10 mouse cellular contexts compared by ENCODE assay signal in genomic region chr7:103806856-103807255, GRCm38 (mm10). TPM values are rescaled to one million over a fixed set of nuclear protein-coding genes. Genes with fewer than 3 reads are reported as not detected.
A peak's percentile ranks its signal among the peaks of the same experiment; 100 is the strongest.
DNase-seq lines count a peak whose midpoint lies in the region; ATAC-seq and TF ChIP-seq lines count a peak whose summit lies in the region.
"Had no signal": no experiment of that assay in that cellular context is flagged by ENCODE, and none has a peak within 500 bp of the region (broad histone marks: within the 10 kb centered on the region; RNA-seq: fewer than 3 reads in every experiment).

No protein-coding gene starts in this region.

- TF ChIP-seq CTCF in brain, embryonic 14.5 days (IDR thresholded peaks at IDR 0.05; ENCODE audit: borderline replicate concordance, extremely low read depth, insufficient read depth, insufficient read length): peak; percentile 58; the same call in 1 of the 2 replicates

- H3K9me3 ChIP-seq in heart, embryonic 12.5 days (replicated peaks): no peaks in the 10 kb centered on the region
- H3K9me3 ChIP-seq in limb, embryonic 14.5 days (ENCODE audit: control insufficient read depth, low read length): no peaks in the 10 kb centered on the region
- H3K9me3 ChIP-seq: embryonic facial prominence, embryonic 13.5 days; limb, embryonic 15.5 days had no signal

- no peak overlapping the region for H3K9ac ChIP-seq in heart, embryonic 12.5 days
- no peak overlapping the region for H3K9ac ChIP-seq in limb, embryonic 14.5 days (ENCODE audit: low read depth, low read length, severe bottlenecking)
- H3K9ac ChIP-seq: embryonic facial prominence, embryonic 13.5 days; limb, embryonic 15.5 days had no signal

- no peak overlapping the region for H3K27ac ChIP-seq in heart, embryonic 12.5 days (ENCODE audit: poor library complexity, severe bottlenecking)
- no peak overlapping the region for H3K27ac ChIP-seq in limb, embryonic 14.5 days (replicated peaks; ENCODE audit: low read depth, low read length)
- H3K27ac ChIP-seq: embryonic facial prominence, embryonic 13.5 days; limb, embryonic 15.5 days had no signal

- no peak overlapping the region for H3K4me2 ChIP-seq in heart, embryonic 12.5 days
- H3K4me2 ChIP-seq in limb, embryonic 14.5 days (replicated peaks; ENCODE audit: low read depth, low read length, severe bottlenecking): no peak overlapping the region
- H3K4me2 ChIP-seq: embryonic facial prominence, embryonic 13.5 days; limb, embryonic 15.5 days had no signal

- H3K27me3 ChIP-seq in heart, embryonic 12.5 days (replicated peaks): no peaks in the 10 kb centered on the region
- no peaks in the 10 kb centered on the region for H3K27me3 ChIP-seq in limb, embryonic 14.5 days (ENCODE audit: control insufficient read depth, insufficient read depth, low read length)
- H3K27me3 ChIP-seq: embryonic facial prominence, embryonic 13.5 days; limb, embryonic 15.5 days had no signal

- DNase-seq in heart, postnatal 4 days: peak; percentile 15
- DNase-seq in spleen, postnatal 4 days (ENCODE audit: low spot score in 2 of 2): peak; percentile 46 to 57
- DNase-seq in spleen, adult 12 weeks (ENCODE audit: low spot score): no peak
- DNase-seq in brain, embryonic 14.5 days (ENCODE audit: low read depth): peak; percentile 61
- peak; percentile 33 for DNase-seq in limb, embryonic 14.5 days (ENCODE audit: low spot score)
- DNase-seq in thymus, postnatal 4 days: peak; percentile 9
- no peak for DNase-seq in heart, adult 11 months

- no peaks in the 10 kb centered on the region for H3K36me3 ChIP-seq in heart, embryonic 12.5 days
- H3K36me3 ChIP-seq in limb, embryonic 14.5 days (ENCODE audit: control insufficient read depth, insufficient read depth, low read length): no peaks in the 10 kb centered on the region
- H3K36me3 ChIP-seq: embryonic facial prominence, embryonic 13.5 days; limb, embryonic 15.5 days had no signal

- no peaks in the 10 kb centered on the region; the same call in 1 of the 2 replicates for H3K4me1 ChIP-seq in heart, embryonic 12.5 days (replicated peaks)
- H3K4me1 ChIP-seq in limb, embryonic 14.5 days (ENCODE audit: control insufficient read depth, insufficient read depth, low read length): no peaks in the 10 kb centered on the region
- H3K4me1 ChIP-seq: embryonic facial prominence, embryonic 13.5 days; limb, embryonic 15.5 days had no signal

- H3K4me3 ChIP-seq in heart, embryonic 12.5 days: no peak overlapping the region
- H3K4me3 ChIP-seq in limb, embryonic 14.5 days (replicated peaks; ENCODE audit: low read length): no peak overlapping the region
- H3K4me3 ChIP-seq: embryonic facial prominence, embryonic 13.5 days; limb, embryonic 15.5 days had no signal

- 76% methylated on average over 1 of the region's 1 CpGs for WGBS in heart, embryonic 12.5 days
- 69% methylated on average over 1 of the region's 1 CpGs for WGBS in limb, embryonic 14.5 days

- ATAC-seq in heart, embryonic 12.5 days (ENCODE audit: insufficient number of reproducible peaks, low FRiP score): no peak
- ATAC-seq in limb, embryonic 14.5 days (ENCODE audit: low FRiP score, low read depth): no peak

- TF ChIP-seq POLR2A in brain, embryonic 14.5 days (IDR thresholded peaks at IDR 0.05; ENCODE audit: borderline replicate concordance, extremely low read depth, insufficient read depth, insufficient read length, poor library complexity, severe bottlenecking): no peak
- TF ChIP-seq POLR2A in limb, embryonic 14.5 days (IDR thresholded peaks at IDR 0.05; ENCODE audit: borderline replicate concordance, extremely low read depth, insufficient read depth, insufficient read length): no peak

RNA-seq across cellular contexts. Expression of gene Hbb-bt, which starts 6.9 kb away (rescaled TPM):
- 1,000 to 10,000 TPM in 1 of 2 experiments, 100 to 1,000 TPM in 1; 541 to 1,864 TPM for total RNA-seq in heart, postnatal 4 days (2021)
- 3,072 and 3,403 TPM in 2 replicates for polyA plus RNA-seq in heart, embryonic 12.5 days (2016; fragmentation: Nextera tagmentation; extraction: Ambion mirVana)
- polyA plus RNA-seq in brain, embryonic 14.5 days (2012; rRNA removed): 1,200 and 1,643 TPM in 2 replicates
- 2,382 and 2,478 TPM in 2 replicates for polyA plus RNA-seq in limb, embryonic 14.5 days (2012; rRNA removed)
- polyA plus RNA-seq in limb, embryonic 14.5 days (2014; fragmentation: Nextera tagmentation; extraction: Ambion mirVana): 2,610 and 4,062 TPM in 2 replicates

RNA-seq across cellular contexts. Expression of gene Olfr67, which starts 15.2 kb away (rescaled TPM):
- total RNA-seq in heart, postnatal 4 days (2021): not detected
- not detected in 2 replicates for polyA plus RNA-seq in heart, embryonic 12.5 days (2016; fragmentation: Nextera tagmentation; extraction: Ambion mirVana)
- not detected in 2 replicates for polyA plus RNA-seq in brain, embryonic 14.5 days (2012; rRNA removed)
- polyA plus RNA-seq in limb, embryonic 14.5 days (2012; rRNA removed): 0.03 TPM in 1 of 2 replicates, not detected in the other
- polyA plus RNA-seq in limb, embryonic 14.5 days (2014; fragmentation: Nextera tagmentation; extraction: Ambion mirVana): not detected in 2 replicates
- polyA plus RNA-seq: embryonic facial prominence, embryonic 13.5 days; limb, embryonic 15.5 days had no signal

RNA-seq across cellular contexts. Expression of gene Hbb-bs, which starts 21.0 kb away (rescaled TPM):
- over 10,000 TPM in 1 of 2 experiments, 1,000 to 10,000 TPM in 1; 4,494 to 12,962 TPM for total RNA-seq in heart, postnatal 4 days (2021)
- 2,689 and 3,022 TPM in 2 replicates for polyA plus RNA-seq in heart, embryonic 12.5 days (2016; fragmentation: Nextera tagmentation; extraction: Ambion mirVana)
- polyA plus RNA-seq in brain, embryonic 14.5 days (2012; rRNA removed): 4,622 and 5,050 TPM in 2 replicates
- polyA plus RNA-seq in limb, embryonic 14.5 days (2012; rRNA removed): 9,008 and 9,822 TPM in 2 replicates
- 6,131 and 9,529 TPM in 2 replicates for polyA plus RNA-seq in limb, embryonic 14.5 days (2014; fragmentation: Nextera tagmentation; extraction: Ambion mirVana)

RNA-seq across cellular contexts. Expression of gene Olfr68, which starts 27.4 kb away (rescaled TPM):
- not detected for total RNA-seq in heart, postnatal 4 days (2021)
- not detected in 2 replicates for polyA plus RNA-seq in heart, embryonic 12.5 days (2016; fragmentation: Nextera tagmentation; extraction: Ambion mirVana)
- polyA plus RNA-seq in brain, embryonic 14.5 days (2012; rRNA removed): not detected in 2 replicates
- polyA plus RNA-seq in limb, embryonic 14.5 days (2012; rRNA removed): not detected in 2 replicates
- polyA plus RNA-seq in limb, embryonic 14.5 days (2014; fragmentation: Nextera tagmentation; extraction: Ambion mirVana): not detected in 2 replicates
- polyA plus RNA-seq: embryonic facial prominence, embryonic 13.5 days; limb, embryonic 15.5 days had no signal

RNA-seq across cellular contexts. Expression of gene Hbb-bh2, which starts 33.5 kb away (rescaled TPM):
- total RNA-seq in heart, postnatal 4 days (2021): not detected
- 0.50 and 0.56 TPM in 2 replicates for polyA plus RNA-seq in heart, embryonic 12.5 days (2016; fragmentation: Nextera tagmentation; extraction: Ambion mirVana)
- polyA plus RNA-seq in brain, embryonic 14.5 days (2012; rRNA removed): not detected in 2 replicates
- polyA plus RNA-seq in limb, embryonic 14.5 days (2012; rRNA removed): not detected in 2 replicates
- not detected in 2 replicates for polyA plus RNA-seq in limb, embryonic 14.5 days (2014; fragmentation: Nextera tagmentation; extraction: Ambion mirVana)
- polyA plus RNA-seq: embryonic facial prominence, embryonic 13.5 days; limb, embryonic 15.5 days had no signal

Comparison
In these comparisons a context has a peak if more than half of its experiments do, and no peak if none do; other contexts are left out.
1. DNase-seq: peak in heart, postnatal 4 days (single experiment), spleen, postnatal 4 days (2 of 2), brain, embryonic 14.5 days (single experiment), limb, embryonic 14.5 days (single experiment) and thymus, postnatal 4 days (single experiment); none in spleen, adult 12 weeks (single experiment) and heart, adult 11 months (single experiment).